Mouse (Mus musculus) ES-E14 (cell line): ENCODE measurements at regions not wholly inside any gene's neighbourhood (a gene's known extent, or its start where the extent isn't known, plus 50 kb on each side); places are given as distances from the start of the nearest gene placed in this dataset.

Source experiments
- DNase-seq: peaks from one replicate; pipeline ENCODE4 v3.0.0-alpha.2; 2013; ENCODE audit warnings: low read depth, low spot score
- H3K27ac ChIP-seq: 2 replicates; pipeline ENCODE4 v1.5.1; 2012; ENCODE audit warnings: low read depth, mild to moderate bottlenecking, low read length, moderate library complexity, mixed read lengths; ENCODE audit not compliant: poor library complexity, insufficient read depth, severe bottlenecking
- H3K36me3 ChIP-seq: 2 replicates; pipeline ENCODE4 v1.6.1; 2012; ENCODE audit warnings: mild to moderate bottlenecking, low read length, moderate library complexity, mixed read lengths; ENCODE audit not compliant: control insufficient read depth, poor library complexity, insufficient read depth, severe bottlenecking
- H3K4me1 ChIP-seq, 2 experiments: fragments of 150-350 bp in 1 of 2; sonication (generic) in 1 of 2; 2 replicates each; pipeline ENCODE4 v1.6.1; 2012; ENCODE audit warnings: low read length in 2 of 2, mild to moderate bottlenecking in 1 of 2, mixed read lengths in 1 of 2; ENCODE audit not compliant: control insufficient read depth in 2 of 2, insufficient read depth in 2 of 2, poor library complexity in 1 of 2
- H3K4me3 ChIP-seq, 2 experiments: fragments of 150-350 bp in 1 of 2; sonication (generic) in 1 of 2; 2 replicates each; pipeline ENCODE4 v1.5.1; 2012; ENCODE audit warnings: low read length in 2 of 2, low read depth in 1 of 2, mild to moderate bottlenecking in 1 of 2, mixed read lengths in 1 of 2; ENCODE audit not compliant: insufficient read depth in 1 of 2, poor library complexity in 1 of 2, severe bottlenecking in 1 of 2
- H3K9ac ChIP-seq: 2 replicates; pipeline ENCODE4 v1.6.1; 2012; ENCODE audit warnings: low read depth, mild to moderate bottlenecking, low read length, mixed read lengths; ENCODE audit not compliant: poor library complexity, insufficient read depth, severe bottlenecking
- H3K9me3 ChIP-seq: fragments of 150-350 bp; sonication (generic); 2 replicates; pipeline ENCODE4 v1.6.1; 2012; ENCODE audit warnings: low read depth, mild to moderate bottlenecking, low read length; ENCODE audit not compliant: control insufficient read depth, insufficient read depth
- CHD2 ChIP-seq: IDR thresholded peaks from 2 replicates; pipeline ENCODE4 v1.6.1; 2014; ENCODE audit warnings: mild to moderate bottlenecking, low read depth, low read length, inconsistent platforms
- HCFC1 ChIP-seq: IDR thresholded peaks from 2 replicates; pipeline ENCODE4 v1.6.1; 2012; ENCODE audit warnings: low read length, inconsistent platforms, borderline replicate concordance; ENCODE audit not compliant: insufficient read depth
- MAFK ChIP-seq: IDR thresholded peaks from 2 replicates; pipeline ENCODE4 v1.6.1; 2014; ENCODE audit warnings: mild to moderate bottlenecking, low read depth, low read length, inconsistent platforms; ENCODE audit not compliant: insufficient read depth
- ZC3H11A ChIP-seq: IDR thresholded peaks from 2 replicates; pipeline ENCODE4 v1.6.1; 2012; ENCODE audit warnings: low read depth, mild to moderate bottlenecking, inconsistent platforms, low read length, borderline replicate concordance
- ZNF384 ChIP-seq: IDR thresholded peaks from 2 replicates; pipeline ENCODE4 v1.6.1; 2012; ENCODE audit warnings: low read depth, low read length, inconsistent platforms
- in situ Hi-C, 2 experiments: fragments of 600-800 bp; cut with MboI; formaldehyde crosslinking; loops; one replicate each; pipeline ENCODE4 v1.15.1; 2025; ENCODE audit warnings: low sequenced_read_pairs in 2 of 2, inconsistent platforms in 1 of 2; ENCODE audit not compliant: unreplicated experiment in 2 of 2

- no peak overlapping the region for H3K27ac ChIP-seq
- TF ChIP-seq HCFC1 (no peak), CHD2 (no peak), ZC3H11A (no peak), ZNF384 (no peak), MAFK (no peak)
- no peaks in the 10 kb centered on the region for H3K36me3 ChIP-seq
- H3K4me3 ChIP-seq, result no peak overlapping the region
- no peak overlapping the region for H3K9ac ChIP-seq
- peaks cover 0 to 3% of the 10 kb centered on the region in 2 experiments; a peak in 2 of 4 replicates for H3K4me1 ChIP-seq
- in situ Hi-C loops, result no loop called here
- DNase-seq, result no peak
- H3K9me3 ChIP-seq, result no peaks in the 10 kb centered on the region
Measured at GRCm38 (mm10) chr5:139604327-139604726, 61.0 kb downstream of the Uncx start.

- Histone ChIP-seq H3K9me3 (no peaks in the 10 kb centered on the region), H3K9ac (no peak overlapping the region), H3K4me3 (no peak overlapping the region), H3K27ac (no peak overlapping the region), H3K36me3 (no peaks in the 10 kb centered on the region), H3K4me1 (no peaks in the 10 kb centered on the region)
- DNase-seq, result no peak
- no peak for TF ChIP-seq CHD2
- TF ChIP-seq MAFK, result no peak
- TF ChIP-seq ZNF384, result no peak
- TF ChIP-seq HCFC1, result no peak
- TF ChIP-seq ZC3H11A, result no peak
- in situ Hi-C loops, result no loop called here
Measured at GRCm38 (mm10) chr5:139610610-139611520, 67.6 kb downstream of the Uncx start.

- no peak overlapping the region for H3K27ac ChIP-seq
- H3K36me3 ChIP-seq, result no peaks in the 10 kb centered on the region
- in situ Hi-C loops, result no loop called here
- no peak overlapping the region for H3K9ac ChIP-seq
- H3K4me3 ChIP-seq, result no peak overlapping the region
- no peaks in the 10 kb centered on the region for H3K9me3 ChIP-seq
- no peak for DNase-seq
- no peak for TF ChIP-seq CHD2
- no peak for TF ChIP-seq MAFK
- TF ChIP-seq ZC3H11A, result no peak
- TF ChIP-seq HCFC1, result no peak
- no peak for TF ChIP-seq ZNF384
- no peaks in the 10 kb centered on the region for H3K4me1 ChIP-seq
Measured at GRCm38 (mm10) chr5:139612224-139612623, 68.9 kb downstream of the Uncx start.

- no peak overlapping the region for H3K4me3 ChIP-seq
- in situ Hi-C loops, result no loop called here
- H3K9me3 ChIP-seq, result no peaks in the 10 kb centered on the region
- H3K4me1 ChIP-seq, result no peaks in the 10 kb centered on the region
- no peak for TF ChIP-seq ZNF384
- no peak for TF ChIP-seq CHD2
- no peak for TF ChIP-seq ZC3H11A
- TF ChIP-seq HCFC1, result no peak
- no peak for TF ChIP-seq MAFK
- no peak for DNase-seq
- H3K9ac ChIP-seq, result no peak overlapping the region
- no peaks in the 10 kb centered on the region for H3K36me3 ChIP-seq
- H3K27ac ChIP-seq, result no peak overlapping the region
Measured at GRCm38 (mm10) chr5:139612676-139613075, 69.4 kb downstream of the Uncx start.

GRCm38 (mm10) chr5:139613601-139614000 lies 70.3 kb downstream of the Uncx start:
- Histone ChIP-seq H3K36me3 (no peaks in the 10 kb centered on the region), H3K27ac (no peak overlapping the region), H3K9ac (no peak overlapping the region), H3K4me3 (no peak overlapping the region), H3K9me3 (no peaks in the 10 kb centered on the region), H3K4me1 (no peaks in the 10 kb centered on the region)
- in situ Hi-C loops, result no loop called here
- no peak for TF ChIP-seq ZC3H11A
- no peak for TF ChIP-seq MAFK
- no peak for TF ChIP-seq HCFC1
- TF ChIP-seq ZNF384, result no peak
- no peak for TF ChIP-seq CHD2
- no peak for DNase-seq
